Mouse (Mus musculus): ENCODE measurements around the gene Slc8a3. TPM values are rescaled to one million over a fixed set of nuclear protein-coding genes. Genes with fewer than 3 reads are reported as not detected.

Gene Slc8a3
- polyA plus RNA-seq, 1 experiment = 0.01 TPM

GRCm38 (mm10) chr12:81225966-81226577, 106.9 kb downstream of the Slc8a3 start:
- no peak overlapping the region for H3K4me3 ChIP-seq (ENCODE audit: insufficient read depth, poor library complexity, severe bottlenecking)
- no peaks in the 10 kb centered on the region for H3K36me3 ChIP-seq (ENCODE audit: control insufficient read depth, insufficient read depth)
- no peak for TF ChIP-seq MAX (IDR thresholded peaks at IDR 0.05)
- no peak for TF ChIP-seq FOSL1 (IDR thresholded peaks at IDR 0.05; ENCODE audit: insufficient read depth, low read length, poor library complexity, severe bottlenecking)
- no peak for TF ChIP-seq CEBPB (IDR thresholded peaks at IDR 0.05; ENCODE audit: low read depth)
- no peak for TF ChIP-seq CTCF (IDR thresholded peaks at IDR 0.05; ENCODE audit: control insufficient read depth, insufficient read depth, insufficient read length)
- no peak for TF ChIP-seq USF1 (IDR thresholded peaks at IDR 0.05; ENCODE audit: low read depth)
- TF ChIP-seq MYOG (IDR thresholded peaks at IDR 0.05; ENCODE audit: control insufficient read depth, extremely low read depth, insufficient read length) = no peak
- no peak for TF ChIP-seq MYOD1 (IDR thresholded peaks at IDR 0.05; ENCODE audit: control insufficient read depth, insufficient read length, low read depth)
- no peaks in the 10 kb centered on the region for H3K79me2 ChIP-seq (ENCODE audit: control insufficient read depth, insufficient read depth)
- no peaks in the 10 kb centered on the region for H3K79me3 ChIP-seq (ENCODE audit: low read depth)
- H3K27me3 ChIP-seq (ENCODE audit: control insufficient read depth, insufficient read depth, insufficient read length) = peaks cover 4% of the 10 kb centered on the region
- H3ac ChIP-seq (ENCODE audit: control insufficient read depth, insufficient read length, low read depth) = no peak overlapping the region

- TF ChIP-seq FOSL1 (IDR thresholded peaks at IDR 0.05; ENCODE audit: insufficient read depth, low read length, poor library complexity, severe bottlenecking) = no peak
- no peak for TF ChIP-seq USF1 (IDR thresholded peaks at IDR 0.05; ENCODE audit: low read depth)
- TF ChIP-seq MYOG (IDR thresholded peaks at IDR 0.05; ENCODE audit: control insufficient read depth, extremely low read depth, insufficient read length) = no peak
- H3K27me3 ChIP-seq (ENCODE audit: control insufficient read depth, insufficient read depth, insufficient read length) = peaks cover 4% of the 10 kb centered on the region
- no peak overlapping the region for H3ac ChIP-seq (ENCODE audit: control insufficient read depth, insufficient read length, low read depth)
- no peaks in the 10 kb centered on the region for H3K79me2 ChIP-seq (ENCODE audit: control insufficient read depth, insufficient read depth)
- no peaks in the 10 kb centered on the region for H3K79me3 ChIP-seq (ENCODE audit: low read depth)
- no peak overlapping the region for H3K4me3 ChIP-seq (ENCODE audit: insufficient read depth, poor library complexity, severe bottlenecking)
- H3K36me3 ChIP-seq (ENCODE audit: control insufficient read depth, insufficient read depth) = no peaks in the 10 kb centered on the region
These were observed 108.1 kb downstream of the Slc8a3 start for GRCm38 (mm10) chr12:81224843-81225242.

GRCm38 (mm10) chr12:81223276-81223675, 109.7 kb downstream of the Slc8a3 start:
- H3K4me3 ChIP-seq (ENCODE audit: insufficient read depth, poor library complexity, severe bottlenecking) = no peak overlapping the region
- H3K79me3 ChIP-seq (ENCODE audit: low read depth) = no peaks in the 10 kb centered on the region
- H3ac ChIP-seq (ENCODE audit: control insufficient read depth, insufficient read length, low read depth) = no peak overlapping the region
- no peaks in the 10 kb centered on the region for H3K79me2 ChIP-seq (ENCODE audit: control insufficient read depth, insufficient read depth)
- H3K36me3 ChIP-seq (ENCODE audit: control insufficient read depth, insufficient read depth) = no peaks in the 10 kb centered on the region
- TF ChIP-seq MYOG (IDR thresholded peaks at IDR 0.05; ENCODE audit: control insufficient read depth, extremely low read depth, insufficient read length) (no peak), FOSL1 (IDR thresholded peaks at IDR 0.05; ENCODE audit: insufficient read depth, low read length, poor library complexity, severe bottlenecking) (no peak)
- peaks cover 13% of the 10 kb centered on the region for H3K27me3 ChIP-seq (ENCODE audit: control insufficient read depth, insufficient read depth, insufficient read length)

- H3K4me3 ChIP-seq (ENCODE audit: insufficient read depth, poor library complexity, severe bottlenecking) = no peak overlapping the region
- TF ChIP-seq CEBPB (IDR thresholded peaks at IDR 0.05; ENCODE audit: low read depth) = no peak
- TF ChIP-seq MYOG (IDR thresholded peaks at IDR 0.05; ENCODE audit: control insufficient read depth, extremely low read depth, insufficient read length) = no peak
- no peak for TF ChIP-seq MYOD1 (IDR thresholded peaks at IDR 0.05; ENCODE audit: control insufficient read depth, insufficient read length, low read depth)
- TF ChIP-seq USF1 (IDR thresholded peaks at IDR 0.05; ENCODE audit: low read depth) = no peak
- TF ChIP-seq CTCF (IDR thresholded peaks at IDR 0.05; ENCODE audit: control insufficient read depth, insufficient read depth, insufficient read length) = no peak
- TF ChIP-seq MAX (IDR thresholded peaks at IDR 0.05) = no peak
- TF ChIP-seq FOSL1 (IDR thresholded peaks at IDR 0.05; ENCODE audit: insufficient read depth, low read length, poor library complexity, severe bottlenecking) = no peak
- H3K36me3 ChIP-seq (ENCODE audit: control insufficient read depth, insufficient read depth) = no peaks in the 10 kb centered on the region
- no peak overlapping the region for H3ac ChIP-seq (ENCODE audit: control insufficient read depth, insufficient read length, low read depth)
- no peaks in the 10 kb centered on the region for H3K79me3 ChIP-seq (ENCODE audit: low read depth)
- no peaks in the 10 kb centered on the region for H3K79me2 ChIP-seq (ENCODE audit: control insufficient read depth, insufficient read depth)
- H3K27me3 ChIP-seq (ENCODE audit: control insufficient read depth, insufficient read depth, insufficient read length) = peaks cover 19% of the 10 kb centered on the region
These were observed 113.6 kb downstream of the Slc8a3 start for GRCm38 (mm10) chr12:81219339-81219738.

- Histone ChIP-seq H3K27me3 (ENCODE audit: control insufficient read depth, insufficient read depth, insufficient read length) (no peaks in the 10 kb centered on the region), H3ac (ENCODE audit: control insufficient read depth, insufficient read length, low read depth) (no peak overlapping the region), H3K79me3 (ENCODE audit: low read depth) (no peaks in the 10 kb centered on the region), H3K36me3 (ENCODE audit: control insufficient read depth, insufficient read depth) (no peaks in the 10 kb centered on the region), H3K79me2 (ENCODE audit: control insufficient read depth, insufficient read depth) (no peaks in the 10 kb centered on the region), H3K4me3 (ENCODE audit: insufficient read depth, poor library complexity, severe bottlenecking) (no peak overlapping the region)
- TF ChIP-seq FOSL1 (IDR thresholded peaks at IDR 0.05; ENCODE audit: insufficient read depth, low read length, poor library complexity, severe bottlenecking) (no peak), CTCF (IDR thresholded peaks at IDR 0.05; ENCODE audit: control insufficient read depth, insufficient read depth, insufficient read length) (no peak), CEBPB (IDR thresholded peaks at IDR 0.05; ENCODE audit: low read depth) (no peak), USF1 (IDR thresholded peaks at IDR 0.05; ENCODE audit: low read depth) (no peak), MYOG (IDR thresholded peaks at IDR 0.05; ENCODE audit: control insufficient read depth, extremely low read depth, insufficient read length) (no peak), MAX (IDR thresholded peaks at IDR 0.05) (no peak), MYOD1 (IDR thresholded peaks at IDR 0.05; ENCODE audit: control insufficient read depth, insufficient read length, low read depth) (no peak)
These were observed 124.4 kb downstream of the Slc8a3 start for GRCm38 (mm10) chr12:81208559-81208958.

Measured in C2C12 (cell line).